Mouse (Mus musculus) embryonic facial prominence, embryonic 10.5 days (tissue): ENCODE data around the gene 4921536K21Rik. TPM values are rescaled to one million over a fixed set of nuclear protein-coding genes. Genes with fewer than 3 reads are reported as not detected.

Experiments
- DNase-seq: peaks from one replicate; pipeline ENCODE4 v3.0.0-alpha.2; 2017; ENCODE audit warnings: low spot score
- H3K27ac ChIP-seq: fragments of 300-500 bp; sonication (generic); replicated peaks from 2 replicates; pipeline ENCODE4 v1.5.1; 2016; ENCODE audit warnings: mild to moderate bottlenecking
- H3K27me3 ChIP-seq: fragments of 300-500 bp; sonication (generic); replicated peaks from 2 replicates; pipeline ENCODE4 v1.6.1; 2016; ENCODE audit warnings: low read depth, mild to moderate bottlenecking; ENCODE audit not compliant: poor library complexity, severe bottlenecking
- H3K36me3 ChIP-seq: fragments of 300-500 bp; sonication (generic); replicated peaks from 2 replicates; pipeline ENCODE4 v1.6.1; 2016; ENCODE audit warnings: mild to moderate bottlenecking, moderate library complexity
- H3K4me1 ChIP-seq: fragments of 300-500 bp; sonication (generic); 2 replicates; pipeline ENCODE4 v1.6.1; 2016
- H3K4me3 ChIP-seq: fragments of 300-500 bp; sonication (generic); 2 replicates; pipeline ENCODE4 v1.5.1; 2016; ENCODE audit warnings: mild to moderate bottlenecking, moderate library complexity
- H3K9me3 ChIP-seq: fragments of 300-500 bp; sonication (generic); 2 replicates; pipeline ENCODE4 v1.6.1; 2016; ENCODE audit warnings: mild to moderate bottlenecking
- WGBS: fragments of 180-500 bp; shearing (Covaris S2); methylation state at CpG from one replicate; pipeline ENCODE4 v1.1.7; 2016; 5-methylcytosine and 5-hydroxymethylcytosine counted together
- polyA plus RNA-seq: library from polyadenylated mRNA; unstranded; fragments of >200 nt; fragmentation: Nextera tagmentation; extraction: Ambion mirVana; gene quantifications from 2 replicates; pipeline ENCODE4 v1.2.1, GENCODE M21; 2016

The 4921536K21Rik gene
- polyA plus RNA-seq, 1 experiment from 2014 or later: 0.61 TPM

DNA sequence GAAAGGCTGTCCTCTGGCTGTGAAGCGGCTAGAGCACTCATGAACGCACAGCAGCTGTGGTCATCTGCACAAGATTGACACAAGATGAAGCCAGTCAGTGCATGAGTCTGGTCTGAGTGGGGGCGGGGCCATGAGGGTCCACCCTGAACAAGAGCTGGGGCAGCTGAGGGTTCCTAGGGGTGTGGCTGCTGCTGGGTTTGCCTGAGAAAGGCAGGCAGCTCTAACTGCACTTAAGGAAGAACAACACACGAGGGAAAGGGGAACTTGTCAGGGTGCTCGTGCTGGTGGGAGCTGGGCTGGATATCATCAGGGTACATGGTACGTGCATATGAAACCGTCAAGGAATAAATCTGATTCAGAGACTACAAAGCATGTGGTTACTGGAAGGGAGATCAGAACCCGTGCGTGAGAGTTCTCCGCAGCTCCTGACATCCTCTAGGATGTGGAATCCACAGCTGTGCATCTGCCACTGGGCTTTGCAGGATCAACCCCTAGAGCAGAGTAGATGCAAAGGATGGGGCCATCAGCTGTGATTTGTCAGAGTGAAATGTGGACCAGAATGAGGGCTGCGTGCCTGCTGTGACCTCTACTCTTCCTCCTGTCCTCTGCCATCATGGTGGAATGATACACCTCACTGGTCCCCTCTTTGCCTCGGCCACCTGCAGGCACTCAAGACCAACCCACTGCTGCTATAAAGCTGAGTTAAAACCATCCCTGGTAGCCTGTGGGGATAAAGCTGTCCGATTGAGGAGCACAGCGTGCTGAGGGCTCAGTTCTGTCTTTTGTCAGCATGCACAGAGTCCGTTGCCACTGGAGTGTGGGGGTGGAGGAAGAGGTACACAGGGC, 45.2 kb downstream of the 4921536K21Rik start:
- WGBS: 83% methylated on average over 15 of the region's 15 CpGs
- Histone ChIP-seq H3K27ac (no peak overlapping the region), H3K4me3 (no peak overlapping the region), H3K36me3 (no peaks in the 10 kb centered on the region), H3K9me3 (no peaks in the 10 kb centered on the region), H3K27me3 (no peaks in the 10 kb centered on the region), H3K4me1 (no peaks in the 10 kb centered on the region)
- DNase-seq: no peak

DNA sequence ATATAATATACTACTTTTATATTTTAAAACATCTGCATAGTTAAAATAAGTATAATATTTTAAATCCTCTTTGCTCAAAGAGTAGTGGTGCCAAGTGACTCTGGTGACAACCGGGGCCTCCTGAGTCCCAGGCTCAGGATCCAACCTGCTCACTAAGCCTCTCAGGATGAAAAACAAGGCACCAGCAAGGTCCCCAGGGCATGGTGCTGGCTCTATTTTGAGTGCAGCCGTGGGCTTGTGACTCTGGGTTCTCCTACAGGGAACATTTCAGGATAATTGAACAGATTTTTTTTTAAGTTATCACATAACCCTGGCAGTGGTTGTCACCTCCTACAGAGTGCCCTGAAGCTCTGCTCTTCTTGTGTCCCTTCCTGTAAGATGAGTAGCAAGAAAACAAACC, 48.5 kb downstream of the 4921536K21Rik start:
- no peaks in the 10 kb centered on the region for H3K36me3 ChIP-seq
- 56% methylated on average over 2 of the region's 2 CpGs for WGBS
- H3K9me3 ChIP-seq: no peaks in the 10 kb centered on the region
- DNase-seq: no peak
- H3K4me1 ChIP-seq: no peaks in the 10 kb centered on the region
- no peaks in the 10 kb centered on the region for H3K27me3 ChIP-seq
- no peak overlapping the region for H3K4me3 ChIP-seq
- no peak overlapping the region for H3K27ac ChIP-seq

DNA sequence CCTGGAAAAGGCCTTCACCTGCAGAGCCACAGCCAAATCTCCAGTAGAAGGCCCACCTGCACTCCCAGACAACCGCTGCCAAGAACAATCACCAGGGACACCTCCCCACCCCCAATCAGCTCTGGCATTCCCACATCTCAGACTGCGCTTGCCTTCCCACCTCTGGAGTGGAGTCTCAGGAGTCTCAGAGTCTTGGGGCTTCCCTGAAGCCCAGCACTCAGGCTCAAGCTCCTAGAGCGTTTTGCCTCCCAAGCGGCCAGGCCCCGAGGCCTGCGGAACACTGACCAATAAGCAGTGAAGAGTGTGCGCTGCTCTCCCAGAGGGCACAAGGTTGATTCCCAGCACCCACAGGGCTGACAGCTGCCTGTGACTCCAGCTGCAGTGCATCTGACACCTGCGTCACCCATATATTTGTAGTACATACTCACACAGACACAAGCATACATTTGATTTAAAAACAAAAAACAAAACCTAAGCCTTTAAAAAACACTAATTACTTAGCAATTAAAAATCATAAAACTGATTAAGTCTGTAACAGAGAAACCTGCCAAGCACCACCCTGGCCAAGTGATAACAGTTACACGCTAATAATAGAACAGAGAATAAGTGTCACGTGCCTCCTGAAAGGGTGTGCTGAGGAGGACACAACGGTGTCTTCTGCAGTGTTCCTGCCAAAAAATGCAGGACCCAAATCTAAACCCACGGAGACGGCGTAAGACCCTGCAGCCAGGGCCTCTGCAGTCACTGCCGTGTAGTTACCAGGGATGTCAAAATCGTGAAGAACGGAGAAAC, 50.8 kb downstream of the 4921536K21Rik start:
- no peak overlapping the region for H3K27ac ChIP-seq
- no peaks in the 10 kb centered on the region for H3K27me3 ChIP-seq
- H3K4me1 ChIP-seq: no peaks in the 10 kb centered on the region
- WGBS: 80% methylated on average over 17 of the region's 17 CpGs
- DNase-seq: no peak
- H3K9me3 ChIP-seq: no peaks in the 10 kb centered on the region
- H3K36me3 ChIP-seq: no peaks in the 10 kb centered on the region
- H3K4me3 ChIP-seq: no peak overlapping the region

Other genes with a start within 250 kb of the 4921536K21Rik start
- gene Morc2a, start 245.9 kb downstream of the 4921536K21Rik start, polyA plus RNA-seq: 46.8 and 46.9 TPM in 2 replicates
- 0.82 and 1.2 TPM in 2 replicates for gene Osbp2, start 31.2 kb downstream of the 4921536K21Rik start, polyA plus RNA-seq
- 16.6 and 17.0 TPM in 2 replicates for gene Dusp18, start 142 bp upstream of the 4921536K21Rik start, polyA plus RNA-seq
- 3.1 and 3.5 TPM in 2 replicates for gene Slc35e4, start 19.6 kb upstream of the 4921536K21Rik start, polyA plus RNA-seq
- 23.7 and 23.9 TPM in 2 replicates for gene Tcn2, start 37.1 kb upstream of the 4921536K21Rik start, polyA plus RNA-seq
- 108 and 119 TPM in 2 replicates for gene Pes1, start 68.9 kb upstream of the 4921536K21Rik start, polyA plus RNA-seq
- 0.37 and 0.52 TPM in 2 replicates for gene 4930556J24Rik, start 81.7 kb upstream of the 4921536K21Rik start, polyA plus RNA-seq
- 0.55 and 0.58 TPM in 2 replicates for gene Gal3st1, start 88.5 kb upstream of the 4921536K21Rik start, polyA plus RNA-seq
- gene Sec14l4, start 136.4 kb upstream of the 4921536K21Rik start, polyA plus RNA-seq: 0.29 TPM in 1 of 2 replicates, not detected in the other
- not detected in 2 replicates for gene Sec14l3, start 169.7 kb upstream of the 4921536K21Rik start, polyA plus RNA-seq
- 14.6 and 15.6 TPM in 2 replicates for gene Mtfp1, start 200.3 kb upstream of the 4921536K21Rik start, polyA plus RNA-seq
- gene Sec14l2, start 228.3 kb upstream of the 4921536K21Rik start, polyA plus RNA-seq: 1.7 and 2.0 TPM in 2 replicates
- 21.2 and 22.8 TPM in 2 replicates for gene Rnf215, start 240.1 kb upstream of the 4921536K21Rik start, polyA plus RNA-seq